Mouse (Mus musculus): ENCODE data around the gene Rps12. TPM values are rescaled to one million over a fixed set of nuclear protein-coding genes. Genes with fewer than 3 reads are reported as not detected.

Rps12 gene
- polyA plus RNA-seq, 1 experiment: 2,344 TPM

DNA sequence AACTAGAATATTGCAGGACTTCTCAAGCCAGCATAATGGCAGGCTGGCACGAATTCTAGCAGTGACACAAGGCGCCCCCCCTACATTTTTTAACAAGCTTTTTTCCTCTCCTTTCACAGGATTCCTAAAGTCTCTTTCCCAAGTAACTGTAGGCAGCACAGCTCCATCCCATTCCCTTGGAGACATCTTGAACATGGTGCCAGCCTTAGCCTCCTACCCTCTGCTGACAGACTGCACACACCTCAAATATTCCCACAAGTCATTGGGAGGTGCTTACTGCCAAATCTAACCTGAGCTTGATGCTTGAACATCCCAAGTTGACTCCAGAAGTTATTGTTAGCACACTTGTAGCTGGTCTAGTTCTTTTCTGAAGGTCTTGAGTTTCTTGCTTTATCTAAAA lies 3.0 kb downstream of the Rps12 start:
- H3K4me1 ChIP-seq (ENCODE audit: control insufficient read depth, insufficient read depth, insufficient read length): no peaks in the 10 kb centered on the region; the same call in 1 of the 2 replicates
- no peak overlapping the region for H3K4me3 ChIP-seq (ENCODE audit: extremely low read depth, insufficient read depth, insufficient read length)

DNA sequence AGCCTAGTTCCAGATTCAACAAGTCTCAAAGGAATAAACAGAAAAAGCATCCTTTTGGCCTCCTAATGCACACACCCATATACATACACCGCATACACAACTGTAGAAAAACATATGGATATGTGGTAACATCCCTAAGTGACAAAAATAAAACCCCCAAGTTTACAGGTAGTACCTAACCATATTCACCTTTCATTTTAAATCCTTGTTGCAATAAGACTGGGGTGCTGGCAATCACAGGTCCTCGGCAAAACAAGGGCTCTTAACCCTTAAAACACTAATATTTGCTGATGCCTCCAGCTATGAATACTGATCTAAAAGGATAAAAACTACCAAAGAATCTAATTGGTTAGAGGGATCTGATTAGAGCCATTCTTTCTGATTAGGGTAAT lies 3.6 kb downstream of the Rps12 start:
- H3K27me3 ChIP-seq (ENCODE audit: control insufficient read depth, insufficient read depth, low read length): no peaks in the 10 kb centered on the region
- DNase-seq (ENCODE audit: low read depth in 1 of 2, low spot score in 2 of 2): no peak
- H3K27ac ChIP-seq (ENCODE audit: insufficient read depth, low read length): no peak overlapping the region
- 62% methylated on average over 2 of the region's 2 CpGs for WGBS
- no peaks in the 10 kb centered on the region; the same call in 1 of the 2 replicates for H3K4me1 ChIP-seq (ENCODE audit: control insufficient read depth, insufficient read depth, insufficient read length)
- no peak overlapping the region for H3K4me3 ChIP-seq (ENCODE audit: extremely low read depth, insufficient read depth, insufficient read length)
- peaks cover 12% of the 10 kb centered on the region for H3K36me3 ChIP-seq (ENCODE audit: control insufficient read depth, insufficient read depth, low read length)
- TF ChIP-seq POLR2A (IDR thresholded peaks at IDR 0.05; ENCODE audit: low read depth, low read length): no peak
- TF ChIP-seq CTCF (IDR thresholded peaks at IDR 0.05; ENCODE audit: extremely low read depth, insufficient read depth, insufficient read length, insufficient replicate concordance): no peak

More for the DNA sequence above, 3.0 kb downstream of the Rps12 start:
- no peak for TF ChIP-seq POLR2A (IDR thresholded peaks at IDR 0.05; ENCODE audit: low read depth, low read length)
- no peak for TF ChIP-seq CTCF (IDR thresholded peaks at IDR 0.05; ENCODE audit: extremely low read depth, insufficient read depth, insufficient read length, insufficient replicate concordance)
- 89% methylated on average over 2 of the region's 2 CpGs for WGBS
- H3K27ac ChIP-seq (ENCODE audit: insufficient read depth, low read length): no peak overlapping the region
- no peaks in the 10 kb centered on the region for H3K27me3 ChIP-seq (ENCODE audit: control insufficient read depth, insufficient read depth, low read length)
- H3K36me3 ChIP-seq (ENCODE audit: control insufficient read depth, insufficient read depth, low read length): peaks cover 12% of the 10 kb centered on the region
- DNase-seq (ENCODE audit: low read depth in 1 of 2, low spot score in 2 of 2): no peak

DNA sequence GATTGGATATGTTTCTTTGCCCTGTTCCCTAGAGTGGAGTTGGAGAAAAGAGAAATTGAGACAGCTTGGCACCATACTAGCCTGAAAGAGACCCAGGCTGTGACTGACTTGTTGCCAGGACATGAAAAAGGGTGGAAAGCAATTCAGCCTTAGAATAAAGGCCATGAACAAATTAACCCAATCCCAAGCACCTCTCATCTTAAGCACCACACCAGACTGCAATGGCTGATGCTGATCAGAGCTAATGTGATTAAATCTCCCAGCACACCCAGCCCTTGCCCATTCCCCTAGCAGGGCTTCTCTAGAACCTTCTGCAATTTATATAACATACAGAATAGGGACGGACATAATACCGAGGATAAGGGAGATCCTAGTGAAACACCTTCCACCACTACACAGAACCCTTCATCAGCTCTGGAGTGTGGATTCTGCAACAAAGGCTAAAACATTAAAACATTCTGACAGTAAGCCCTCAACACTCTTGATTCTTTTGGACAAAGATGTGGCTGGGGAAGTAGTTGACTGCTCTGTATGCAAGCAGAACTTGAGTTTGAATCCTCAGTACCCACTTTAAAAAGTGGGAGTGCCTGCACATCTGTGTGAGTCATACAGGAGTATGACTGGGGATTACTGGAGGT lies 4.1 kb downstream of the Rps12 start:
- H3K27ac ChIP-seq (ENCODE audit: insufficient read depth, low read length): no peak overlapping the region
- 77% methylated on average over 2 of the region's 2 CpGs for WGBS
- TF ChIP-seq POLR2A (IDR thresholded peaks at IDR 0.05; ENCODE audit: low read depth, low read length) (no peak), CTCF (IDR thresholded peaks at IDR 0.05; ENCODE audit: extremely low read depth, insufficient read depth, insufficient read length, insufficient replicate concordance) (no peak)

DNA sequence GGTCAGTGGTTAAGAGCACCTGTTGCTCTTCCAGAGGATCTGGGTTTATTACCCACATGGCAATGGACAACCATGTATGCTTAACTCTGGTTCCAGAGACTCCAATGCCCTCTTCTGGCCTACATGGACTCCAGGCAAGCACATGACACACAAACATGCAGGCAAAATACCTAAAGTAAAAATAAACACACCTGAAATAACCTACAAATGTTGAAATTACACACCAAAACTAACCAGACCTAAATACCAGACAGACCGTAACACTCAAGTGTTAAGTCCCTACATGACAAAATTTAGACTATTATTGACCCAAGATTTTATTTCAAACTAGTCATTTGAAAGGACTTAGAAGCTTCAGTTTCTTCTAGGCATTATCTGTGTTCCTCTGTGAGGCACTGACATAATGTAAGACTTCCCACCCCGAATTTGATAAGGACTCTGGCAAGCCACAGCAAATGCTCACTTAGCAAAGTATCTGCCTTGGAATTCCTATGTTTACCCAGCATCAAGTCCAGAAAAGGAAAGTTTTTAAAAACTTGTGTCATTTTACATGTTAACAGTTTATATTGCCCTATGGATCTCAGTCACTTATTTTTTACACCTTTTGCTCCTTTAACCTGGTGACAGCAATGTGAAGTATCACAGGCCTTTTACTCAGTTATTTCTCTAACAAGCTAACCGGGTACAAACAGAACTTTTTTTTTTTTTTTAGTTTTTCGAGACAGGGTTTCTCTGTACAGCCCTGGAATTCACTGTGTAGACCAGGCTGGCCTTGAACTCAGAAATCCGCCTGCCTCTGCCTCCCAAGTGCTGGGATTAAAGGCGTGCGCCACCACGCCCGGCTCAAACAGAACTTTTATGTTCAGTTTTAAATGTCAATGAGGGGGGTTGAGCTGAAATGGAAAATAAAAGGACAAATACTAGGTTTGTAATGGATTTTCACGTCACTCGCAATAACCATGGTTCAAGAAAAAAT lies 5.0 kb downstream of the Rps12 start:
- 79% methylated on average over 11 of the region's 11 CpGs for WGBS
- no peak for TF ChIP-seq POLR2A (IDR thresholded peaks at IDR 0.05; ENCODE audit: low read depth, low read length)
- TF ChIP-seq CTCF (IDR thresholded peaks at IDR 0.05; ENCODE audit: extremely low read depth, insufficient read depth, insufficient read length, insufficient replicate concordance): no peak
- H3K4me1 ChIP-seq (ENCODE audit: control insufficient read depth, insufficient read depth, insufficient read length): no peaks in the 10 kb centered on the region

More for the DNA sequence above, 4.1 kb downstream of the Rps12 start:
- Histone ChIP-seq H3K27me3 (ENCODE audit: control insufficient read depth, insufficient read depth, low read length) (no peaks in the 10 kb centered on the region), H3K36me3 (ENCODE audit: control insufficient read depth, insufficient read depth, low read length) (peaks cover 12% of the 10 kb centered on the region), H3K4me3 (ENCODE audit: extremely low read depth, insufficient read depth, insufficient read length) (no peak overlapping the region), H3K4me1 (ENCODE audit: control insufficient read depth, insufficient read depth, insufficient read length) (no peaks in the 10 kb centered on the region)
- no peak for DNase-seq (ENCODE audit: low read depth in 1 of 2, low spot score in 2 of 2)

DNA sequence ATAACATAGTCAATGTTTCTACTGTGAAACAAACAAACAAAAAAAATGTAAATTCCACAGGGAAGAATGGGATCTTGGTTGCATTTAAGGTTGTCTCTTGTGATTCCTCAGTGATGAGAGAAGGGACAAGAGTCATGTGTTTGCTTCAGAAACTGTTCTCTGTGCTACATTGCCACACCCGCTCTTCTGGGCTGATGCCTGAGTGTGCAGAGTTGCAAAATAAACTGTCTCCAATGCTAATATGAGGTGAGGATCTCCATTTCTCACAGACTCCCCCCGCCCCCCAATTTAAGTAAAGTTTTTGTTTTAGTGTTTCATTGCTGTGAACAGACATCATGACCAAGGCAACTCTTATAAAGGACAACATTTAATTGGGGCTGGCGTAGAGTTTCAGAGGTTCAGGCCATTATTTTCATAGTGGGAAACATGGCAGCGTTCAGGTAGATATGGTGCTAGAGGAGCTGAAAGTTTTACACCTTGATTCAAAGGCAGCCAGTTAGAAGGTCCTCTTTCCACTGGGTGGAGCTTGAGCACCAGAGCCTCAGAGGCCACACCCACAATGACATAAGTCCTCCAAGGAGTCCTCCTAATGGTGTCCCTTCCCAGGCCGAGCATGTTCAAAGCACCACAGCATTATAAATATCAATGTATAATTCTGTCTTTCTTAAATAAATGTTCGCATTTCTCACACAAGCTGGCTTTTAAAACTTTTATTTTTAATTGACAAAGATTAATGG lies 6.4 kb downstream of the Rps12 start:
- DNase-seq (ENCODE audit: low read depth in 1 of 2, low spot score in 2 of 2): no peak
- Histone ChIP-seq H3K4me1 (ENCODE audit: control insufficient read depth, insufficient read depth, insufficient read length) (no peaks in the 10 kb centered on the region), H3K27me3 (ENCODE audit: control insufficient read depth, insufficient read depth, low read length) (no peaks in the 10 kb centered on the region), H3K36me3 (ENCODE audit: control insufficient read depth, insufficient read depth, low read length) (peaks cover 12% of the 10 kb centered on the region), H3K4me3 (ENCODE audit: extremely low read depth, insufficient read depth, insufficient read length) (no peak overlapping the region), H3K27ac (ENCODE audit: insufficient read depth, low read length) (no peak overlapping the region)
- 85% methylated on average over 6 of the region's 6 CpGs for WGBS
- TF ChIP-seq CTCF (IDR thresholded peaks at IDR 0.05; ENCODE audit: extremely low read depth, insufficient read depth, insufficient read length, insufficient replicate concordance) (no peak), POLR2A (IDR thresholded peaks at IDR 0.05; ENCODE audit: low read depth, low read length) (no peak)

More for the DNA sequence above, 5.0 kb downstream of the Rps12 start:
- no peak overlapping the region for H3K4me3 ChIP-seq (ENCODE audit: extremely low read depth, insufficient read depth, insufficient read length)
- peaks cover 12% of the 10 kb centered on the region for H3K36me3 ChIP-seq (ENCODE audit: control insufficient read depth, insufficient read depth, low read length)
- DNase-seq (ENCODE audit: low read depth in 1 of 2, low spot score in 2 of 2): no peak
- H3K27me3 ChIP-seq (ENCODE audit: control insufficient read depth, insufficient read depth, low read length): no peaks in the 10 kb centered on the region
- H3K27ac ChIP-seq (ENCODE audit: insufficient read depth, low read length): no peak overlapping the region

DNA sequence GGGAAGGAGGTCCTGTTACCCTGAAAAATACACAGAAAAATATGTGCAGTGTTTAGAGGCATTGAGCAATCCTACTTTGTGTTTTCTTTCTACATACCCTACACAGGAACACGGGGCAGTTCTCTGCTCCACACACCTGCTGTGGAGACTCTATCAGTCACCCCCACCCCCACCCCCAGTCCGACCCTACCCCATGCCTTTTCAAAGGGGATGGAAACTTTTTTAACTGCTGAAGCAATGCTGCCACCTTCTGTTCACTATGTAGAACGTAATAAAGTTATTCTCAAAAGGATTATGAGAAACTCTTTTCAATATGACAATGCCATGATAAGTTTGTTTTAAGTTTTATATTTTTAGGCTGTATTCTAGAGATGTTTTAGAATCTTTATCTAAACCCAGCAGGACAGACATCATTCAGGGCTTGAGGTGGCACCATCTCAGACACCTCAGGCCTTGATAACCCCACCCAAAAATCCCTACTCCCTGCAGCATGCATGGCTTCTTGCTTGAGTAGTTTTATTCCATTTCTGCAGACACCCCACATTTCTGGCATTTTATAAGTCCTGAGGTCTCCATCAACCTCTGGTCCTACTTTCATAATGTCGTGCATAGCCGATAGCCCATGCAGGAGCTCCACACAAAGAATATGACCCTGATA lies 9.7 kb downstream of the Rps12 start:
- Histone ChIP-seq H3K27ac (ENCODE audit: insufficient read depth, low read length) (no peak overlapping the region), H3K27me3 (ENCODE audit: control insufficient read depth, insufficient read depth, low read length) (no peaks in the 10 kb centered on the region), H3K36me3 (ENCODE audit: control insufficient read depth, insufficient read depth, low read length) (no peaks in the 10 kb centered on the region), H3K4me1 (ENCODE audit: control insufficient read depth, insufficient read depth, insufficient read length) (no peaks in the 10 kb centered on the region), H3K4me3 (ENCODE audit: extremely low read depth, insufficient read depth, insufficient read length) (no peak overlapping the region)
- 36% methylated on average over 5 of the region's 5 CpGs for WGBS
- TF ChIP-seq POLR2A (IDR thresholded peaks at IDR 0.05; ENCODE audit: low read depth, low read length) (no peak), CTCF (IDR thresholded peaks at IDR 0.05; ENCODE audit: extremely low read depth, insufficient read depth, insufficient read length, insufficient replicate concordance) (no peak)
- no peak for DNase-seq (ENCODE audit: low read depth in 1 of 2, low spot score in 2 of 2)

All from spleen, adult 2 months (tissue).